Mouse (Mus musculus) hindbrain, embryonic 12.5 days (tissue): ENCODE results near the gene Gm42791. TPM values are rescaled to one million over a fixed set of nuclear protein-coding genes. Genes with fewer than 3 reads are reported as not detected.

Source experiments
- ATAC-seq: fragments of 200-750 bp; cut with Nextera tagmentation; 2 replicates; pipeline ENCODE4 v1.8.0; 2017; ENCODE audit warnings: moderate TSS enrichment; ENCODE audit not compliant: low FRiP score
- H3K27ac ChIP-seq: fragments of 300-500 bp; sonication (generic); 2 replicates; pipeline ENCODE4 v1.5.1; 2016; ENCODE audit warnings: mild to moderate bottlenecking
- H3K27me3 ChIP-seq: fragments of 300-500 bp; sonication (generic); 2 replicates; pipeline ENCODE4 v1.6.1; 2016; ENCODE audit warnings: mild to moderate bottlenecking
- H3K36me3 ChIP-seq: fragments of 300-500 bp; sonication (generic); 2 replicates; pipeline ENCODE4 v1.6.1; 2016; ENCODE audit warnings: mild to moderate bottlenecking
- H3K4me1 ChIP-seq: fragments of 300-500 bp; sonication (generic); 2 replicates; pipeline ENCODE4 v1.6.1; 2016
- H3K4me2 ChIP-seq: fragments of 300-500 bp; sonication (generic); replicated peaks from 2 replicates; pipeline ENCODE4 v1.6.1; 2016; ENCODE audit warnings: mild to moderate bottlenecking
- H3K4me3 ChIP-seq: fragments of 300-500 bp; sonication (generic); 2 replicates; pipeline ENCODE4 v1.5.1; 2016; ENCODE audit warnings: mild to moderate bottlenecking
- H3K9ac ChIP-seq: fragments of 300-500 bp; sonication (generic); 2 replicates; pipeline ENCODE4 v1.6.1; 2016; ENCODE audit warnings: mild to moderate bottlenecking, moderate library complexity
- H3K9me3 ChIP-seq: fragments of 300-500 bp; sonication (generic); replicated peaks from 2 replicates; pipeline ENCODE4 v1.6.1; 2016; ENCODE audit warnings: mild to moderate bottlenecking
- WGBS: fragments of 180-500 bp; shearing (Covaris S2); methylation state at CpG from one replicate; pipeline ENCODE4 v1.1.7; 2016; 5-methylcytosine and 5-hydroxymethylcytosine counted together
- polyA plus RNA-seq: library from polyadenylated mRNA; unstranded; fragments of >200 nt; fragmentation: Nextera tagmentation; extraction: Ambion mirVana; gene quantifications from 2 replicates; pipeline ENCODE4 v1.2.1, GENCODE M21; 2016

Gene Gm42791
- polyA plus RNA-seq, 1 experiment from 2014 or later = 0.49 TPM

GRCm38 (mm10) chr5:148927717-148928223, 67.2 kb downstream of the Gm42791 start:
- Histone ChIP-seq H3K27ac (peak overlapping the region; percentile 97), H3K4me2 (peak overlapping the region; percentile 52), H3K36me3 (peaks cover 13% of the 10 kb centered on the region), H3K4me3 (peak overlapping the region; percentile 70), H3K9ac (peak overlapping the region; percentile 80), H3K27me3 (no peaks in the 10 kb centered on the region), H3K9me3 (no peaks in the 10 kb centered on the region; the same call in 1 of the 2 replicates), H3K4me1 (peaks cover 7% of the 10 kb centered on the region)
- 53% methylated on average over 5 of the region's 5 CpGs for WGBS
- ATAC-seq = no peak

- H3K27ac ChIP-seq = no peak overlapping the region
- no peaks in the 10 kb centered on the region for H3K9me3 ChIP-seq
- WGBS = 91% methylated on average over 12 of the region's 12 CpGs
- no peak for ATAC-seq
- peaks cover 7% of the 10 kb centered on the region for H3K4me1 ChIP-seq
- H3K27me3 ChIP-seq = no peaks in the 10 kb centered on the region
- no peak overlapping the region for H3K9ac ChIP-seq
- H3K4me3 ChIP-seq = no peak overlapping the region
- peaks cover 19% of the 10 kb centered on the region for H3K36me3 ChIP-seq
- H3K4me2 ChIP-seq = no peak overlapping the region
Measured at GRCm38 (mm10) chr5:148924586-148924985, 70.4 kb downstream of the Gm42791 start.

DNA sequence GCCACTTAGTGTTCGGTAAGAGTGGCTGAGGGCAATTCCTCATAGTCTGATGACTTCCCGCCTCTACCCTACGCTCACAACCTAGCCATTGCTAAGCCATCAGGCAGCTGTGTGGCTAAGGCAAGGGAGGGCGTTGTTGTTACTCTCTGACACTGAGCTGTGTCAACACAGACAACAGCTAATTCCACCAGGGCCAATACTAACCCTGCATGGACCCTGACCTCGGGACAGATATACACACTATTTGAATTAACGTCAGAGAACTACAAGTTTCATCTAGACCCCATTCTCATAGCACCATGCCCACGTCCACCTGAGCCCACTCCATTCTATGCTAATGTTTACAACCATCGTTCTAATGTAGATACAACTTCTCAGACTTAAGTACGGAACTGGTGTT, 70.9 kb downstream of the Gm42791 start:
- Histone ChIP-seq H3K27me3 (no peaks in the 10 kb centered on the region), H3K27ac (no peak overlapping the region), H3K9ac (no peak overlapping the region), H3K4me2 (no peak overlapping the region), H3K4me1 (peaks cover 7% of the 10 kb centered on the region), H3K36me3 (peaks cover 23% of the 10 kb centered on the region), H3K4me3 (no peak overlapping the region), H3K9me3 (no peaks in the 10 kb centered on the region)
- ATAC-seq = no peak
- WGBS = 93% methylated on average over 9 of the region's 9 CpGs

DNA sequence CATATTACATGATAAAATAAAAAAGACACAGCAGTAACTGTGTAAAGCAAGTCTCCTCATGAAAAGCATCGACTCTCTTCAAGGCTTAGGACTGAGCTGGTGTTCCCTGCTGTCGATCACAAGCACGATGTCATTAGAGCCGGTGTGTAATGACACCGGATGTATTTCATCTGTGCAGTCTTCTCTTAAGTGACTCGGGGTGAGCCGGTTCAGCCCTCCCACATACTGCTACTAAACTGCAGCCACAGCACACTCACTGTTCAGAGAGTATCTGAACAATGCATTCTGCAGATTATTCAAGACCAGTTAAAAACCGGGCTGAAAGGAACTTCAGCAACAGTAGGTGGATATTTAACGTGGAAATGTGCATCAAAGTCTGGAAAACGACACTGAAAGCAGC, 71.5 kb downstream of the Gm42791 start:
- H3K4me1 ChIP-seq = peaks cover 7% of the 10 kb centered on the region
- no peak for ATAC-seq
- WGBS = 84% methylated on average over 10 of the region's 10 CpGs
- no peak overlapping the region for H3K4me3 ChIP-seq
- no peak overlapping the region for H3K4me2 ChIP-seq
- peaks cover 30% of the 10 kb centered on the region for H3K36me3 ChIP-seq
- H3K9me3 ChIP-seq = no peaks in the 10 kb centered on the region
- no peak overlapping the region for H3K27ac ChIP-seq
- no peaks in the 10 kb centered on the region for H3K27me3 ChIP-seq
- no peak overlapping the region for H3K9ac ChIP-seq

- no peak overlapping the region for H3K4me2 ChIP-seq
- H3K36me3 ChIP-seq = peaks cover 36% of the 10 kb centered on the region
- H3K4me3 ChIP-seq = no peak overlapping the region
- H3K27me3 ChIP-seq = no peaks in the 10 kb centered on the region
- H3K27ac ChIP-seq = no peak overlapping the region
- H3K9ac ChIP-seq = no peak overlapping the region
- 94% methylated on average over 5 of the region's 5 CpGs for WGBS
- peaks cover 7% of the 10 kb centered on the region for H3K4me1 ChIP-seq
- ATAC-seq = no peak
- H3K9me3 ChIP-seq = no peaks in the 10 kb centered on the region
Measured at GRCm38 (mm10) chr5:148922773-148923172, 72.2 kb downstream of the Gm42791 start.

GRCm38 (mm10) chr5:148918049-148918448, 76.9 kb downstream of the Gm42791 start:
- 79% methylated on average over 5 of the region's 5 CpGs for WGBS
- Histone ChIP-seq H3K36me3 (peaks cover 42% of the 10 kb centered on the region), H3K27ac (no peak overlapping the region), H3K9me3 (no peaks in the 10 kb centered on the region; the same call in 1 of the 2 replicates), H3K4me1 (no peaks in the 10 kb centered on the region), H3K27me3 (no peaks in the 10 kb centered on the region), H3K9ac (no peak overlapping the region), H3K4me2 (no peak overlapping the region), H3K4me3 (no peak overlapping the region)
- ATAC-seq = no peak

DNA sequence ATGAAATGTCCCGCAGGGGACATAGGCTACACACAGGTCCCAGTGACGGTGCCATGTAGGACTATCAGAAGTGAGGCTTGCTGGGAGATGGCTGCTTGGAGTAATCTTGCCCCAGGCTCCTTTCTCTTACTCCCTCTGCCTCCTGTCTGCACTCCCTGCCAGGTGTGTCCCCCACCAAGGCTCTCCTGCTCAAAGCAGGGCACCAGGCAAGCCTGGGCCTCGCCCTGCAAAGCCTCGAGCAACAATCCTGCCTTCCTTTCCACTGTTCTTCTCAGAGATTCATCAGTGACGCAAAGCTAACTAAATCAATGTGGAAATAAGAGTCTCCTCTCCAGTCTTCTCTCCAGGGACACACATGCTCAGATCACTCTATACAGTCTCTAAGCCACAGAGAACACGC, 78.2 kb downstream of the Gm42791 start:
- ATAC-seq = no peak
- peaks cover 52% of the 10 kb centered on the region for H3K36me3 ChIP-seq
- WGBS = 85% methylated on average over 6 of the region's 6 CpGs
- no peak overlapping the region for H3K9ac ChIP-seq
- no peaks in the 10 kb centered on the region for H3K4me1 ChIP-seq
- H3K27me3 ChIP-seq = no peaks in the 10 kb centered on the region
- H3K4me2 ChIP-seq = no peak overlapping the region
- H3K9me3 ChIP-seq = no peaks in the 10 kb centered on the region; the same call in 1 of the 2 replicates
- no peak overlapping the region for H3K4me3 ChIP-seq
- H3K27ac ChIP-seq = no peak overlapping the region

- no peak for ATAC-seq
- Histone ChIP-seq H3K27ac (no peak overlapping the region), H3K4me1 (peaks cover 21% of the 10 kb centered on the region), H3K9ac (no peak overlapping the region), H3K27me3 (no peaks in the 10 kb centered on the region), H3K9me3 (no peaks in the 10 kb centered on the region; the same call in 1 of the 2 replicates), H3K4me3 (no peak overlapping the region), H3K4me2 (no peak overlapping the region), H3K36me3 (peaks cover 25% of the 10 kb centered on the region)
- WGBS = 77% methylated on average over 3 of the region's 3 CpGs
Measured at GRCm38 (mm10) chr5:148912262-148912661, 82.7 kb downstream of the Gm42791 start.

GRCm38 (mm10) chr5:148910066-148910465, 84.9 kb downstream of the Gm42791 start:
- 92% methylated on average over 4 of the region's 4 CpGs for WGBS
- H3K4me2 ChIP-seq = no peak overlapping the region
- H3K27me3 ChIP-seq = no peaks in the 10 kb centered on the region
- H3K9ac ChIP-seq = no peak overlapping the region
- H3K36me3 ChIP-seq = peaks cover 17% of the 10 kb centered on the region
- peaks cover 32% of the 10 kb centered on the region for H3K4me1 ChIP-seq
- H3K4me3 ChIP-seq = no peak overlapping the region
- no peaks in the 10 kb centered on the region; the same call in 1 of the 2 replicates for H3K9me3 ChIP-seq
- H3K27ac ChIP-seq = no peak overlapping the region
- ATAC-seq = no peak

DNA sequence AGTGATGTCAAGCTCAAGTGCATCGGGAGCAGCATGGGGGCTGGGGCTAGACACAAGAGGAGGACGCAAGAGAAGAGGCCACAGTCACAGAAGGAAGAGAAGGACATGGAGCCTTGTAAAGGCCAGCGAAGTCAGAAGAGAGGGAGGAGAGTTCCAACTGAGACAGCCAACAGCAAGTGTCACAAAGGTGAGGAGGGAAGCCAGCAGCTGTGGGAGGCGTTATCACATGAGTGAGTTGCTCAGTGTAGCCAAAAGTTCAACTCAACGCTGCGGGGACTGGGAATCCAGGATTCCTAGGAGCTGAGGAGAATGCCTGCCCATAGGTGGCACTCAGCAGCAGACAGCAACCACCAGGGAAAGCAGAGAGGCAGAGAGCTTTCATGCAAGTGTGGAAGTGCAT, 85.5 kb downstream of the Gm42791 start:
- Histone ChIP-seq H3K4me3 (no peak overlapping the region), H3K9ac (no peak overlapping the region), H3K36me3 (peaks cover 18% of the 10 kb centered on the region), H3K27ac (0 out of 2 replicates have a peak overlapping the region, but pooled peaks have one; percentile 18), H3K27me3 (no peaks in the 10 kb centered on the region), H3K9me3 (no peaks in the 10 kb centered on the region; the same call in 1 of the 2 replicates), H3K4me2 (no peak overlapping the region), H3K4me1 (peaks cover 34% of the 10 kb centered on the region)
- 29% methylated on average over 6 of the region's 6 CpGs for WGBS
- peak; percentile 17; the same call in 1 of the 2 replicates for ATAC-seq

DNA sequence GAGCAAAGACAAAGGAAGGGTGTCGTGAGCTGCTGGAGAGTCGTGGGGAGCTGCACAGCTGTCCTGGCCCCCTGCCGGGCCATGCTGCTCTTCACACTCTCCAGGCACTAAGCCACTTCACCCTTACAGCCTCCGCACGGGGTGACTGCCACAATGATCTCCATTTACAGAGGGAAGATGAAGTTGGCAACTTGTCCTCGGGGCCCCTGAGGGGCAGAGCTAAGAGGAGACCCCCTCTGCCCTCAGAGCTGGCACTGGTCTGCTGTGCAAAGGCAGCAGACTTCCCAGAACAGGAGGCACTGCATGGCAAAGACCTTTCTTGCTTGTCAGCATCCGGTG, 85.9 kb downstream of the Gm42791 start:
- peaks cover 22% of the 10 kb centered on the region for H3K36me3 ChIP-seq
- H3K4me1 ChIP-seq = peaks cover 34% of the 10 kb centered on the region
- H3K4me3 ChIP-seq = no peak overlapping the region
- H3K27ac ChIP-seq = peak overlapping the region; percentile 18; the same call in 1 of the 2 replicates
- 20% methylated on average over 7 of the region's 7 CpGs for WGBS
- H3K9me3 ChIP-seq = no peaks in the 10 kb centered on the region; the same call in 1 of the 2 replicates
- peak; percentile 30 for ATAC-seq
- H3K4me2 ChIP-seq = no peak overlapping the region
- no peaks in the 10 kb centered on the region for H3K27me3 ChIP-seq
- H3K9ac ChIP-seq = 0 out of 2 replicates have a peak overlapping the region, but pooled peaks have one; percentile 18

- Histone ChIP-seq H3K4me3 (no peak overlapping the region), H3K9ac (0 out of 2 replicates have a peak overlapping the region, but pooled peaks have one; percentile 18), H3K9me3 (no peaks in the 10 kb centered on the region; the same call in 1 of the 2 replicates), H3K27ac (peak overlapping the region; percentile 35), H3K4me2 (no peak overlapping the region), H3K36me3 (peaks cover 24% of the 10 kb centered on the region), H3K27me3 (no peaks in the 10 kb centered on the region), H3K4me1 (peaks cover 34% of the 10 kb centered on the region)
- WGBS = 56% methylated on average over 17 of the region's 17 CpGs
- peak; percentile 38 for ATAC-seq
Measured at GRCm38 (mm10) chr5:148908191-148909056, 86.5 kb downstream of the Gm42791 start.
